Mouse (Mus musculus) heart, postnatal 14 days (tissue): ENCODE measurements around the gene Pagr1a. TPM values are rescaled to one million over a fixed set of nuclear protein-coding genes. Genes with fewer than 3 reads are reported as not detected.
A peak's percentile ranks its signal among the peaks of the same experiment; 100 is the strongest.

Experiments
- DNase-seq, 2 experiments: peaks; one replicate each; pipeline ENCODE4 v3.0.0; 2021 to 2022
- intact Hi-C: fragments of 180-260 bp; cut with DNase I; formaldehyde crosslinking; loops from one replicate; pipeline ENCODE4 v1.15.1; 2025
- total RNA-seq, 2 experiments: library from RNA; stranded (reverse); gene quantifications; 2 replicates each; pipeline ENCODE4 v1.2.3; 2021

Pagr1a gene
- total RNA-seq, 2 experiments from 2014 or later: 15.2 to 20.6 TPM

DNA sequence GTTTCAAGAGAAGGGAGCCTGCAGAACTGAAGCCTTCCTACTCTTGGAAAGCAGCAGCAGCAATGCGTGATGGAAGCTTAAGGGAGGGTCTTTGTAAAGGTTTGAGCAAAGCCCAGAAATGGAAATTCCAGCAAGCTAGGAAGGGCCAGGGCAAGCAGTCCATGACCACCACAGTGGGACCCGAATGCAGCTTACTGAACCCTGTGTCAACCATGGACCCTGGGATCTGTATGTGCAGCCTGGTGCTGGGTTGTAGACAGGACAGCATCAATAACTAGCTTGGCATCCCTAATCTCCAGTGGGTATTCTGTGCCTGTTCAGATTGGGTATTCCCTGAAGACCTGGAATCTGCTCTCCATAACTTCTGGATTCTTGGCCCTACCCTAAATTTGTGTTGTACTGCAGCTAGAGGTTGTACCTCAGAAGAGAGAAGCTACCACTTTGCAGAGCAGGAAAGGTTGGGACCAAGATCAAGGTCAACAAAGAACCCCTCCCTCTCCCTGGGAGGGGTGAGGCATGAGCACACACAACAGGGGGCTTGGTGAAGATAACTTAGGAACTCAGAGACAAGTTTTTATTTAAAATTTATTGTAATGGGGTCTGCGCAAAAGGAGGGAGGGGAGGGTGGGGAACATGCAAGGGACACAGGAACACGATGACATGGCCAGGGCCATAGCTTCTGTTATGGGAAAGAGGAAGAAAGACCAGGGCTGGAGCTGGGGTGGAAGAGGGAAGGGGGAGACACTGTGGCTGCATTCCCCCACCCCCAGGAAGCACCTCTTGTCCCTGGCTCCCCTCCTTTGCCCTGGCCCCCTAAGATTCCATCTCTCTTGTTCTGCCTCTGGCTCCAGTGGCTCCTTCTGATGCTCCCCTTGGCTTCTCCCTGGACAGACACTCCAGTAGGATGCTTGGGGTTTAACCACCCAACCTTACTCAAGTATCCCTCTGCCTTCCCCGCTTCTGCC lies 4.7 kb upstream of the Pagr1a start:
- intact Hi-C loops: no loop called here
- no peak for DNase-seq

DNA sequence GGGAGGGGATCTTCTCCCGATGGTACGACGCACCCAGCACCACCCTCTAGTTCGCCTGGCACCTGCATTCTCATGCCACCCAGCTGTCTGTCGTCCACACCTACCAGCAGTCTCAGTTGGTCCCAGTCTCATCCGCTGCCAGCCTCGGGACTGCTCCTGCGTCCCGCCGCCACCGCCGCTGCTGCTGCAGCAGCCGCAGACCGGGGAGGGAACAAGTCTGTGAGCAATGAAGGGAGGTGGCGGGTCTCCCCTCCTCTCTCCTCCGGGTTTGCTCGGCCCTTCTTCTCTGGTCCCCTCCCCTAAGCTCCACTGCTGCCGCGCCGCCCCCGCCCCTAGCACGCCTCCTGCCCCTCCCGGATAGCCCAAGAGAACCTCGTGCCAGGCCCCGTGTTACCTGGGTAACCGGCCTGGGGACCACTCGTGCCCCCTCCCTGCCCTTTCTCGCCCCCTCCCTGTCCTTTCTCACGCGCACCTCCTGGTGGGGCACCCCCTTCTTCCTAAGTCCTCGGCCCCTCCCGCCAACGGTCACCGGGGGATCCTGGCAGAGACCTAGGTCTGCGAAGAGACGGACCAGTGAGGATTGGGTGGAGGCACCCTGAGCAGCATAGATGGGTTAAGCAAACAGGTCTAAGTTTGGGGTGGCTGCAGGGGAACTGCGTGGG lies 3.9 kb upstream of the Pagr1a start, which contains the start of the genes Gm42742 and Prrt2:
Gene Gm42742, minus strand, starts transcription at position 197 of the 662 bp plus-strand sequence.
Gene Prrt2, minus strand, starts transcription at position 311 of the 662 bp plus-strand sequence.
- DNase-seq: peak; percentile 48 to 55
- intact Hi-C loops: no loop called here

DNA sequence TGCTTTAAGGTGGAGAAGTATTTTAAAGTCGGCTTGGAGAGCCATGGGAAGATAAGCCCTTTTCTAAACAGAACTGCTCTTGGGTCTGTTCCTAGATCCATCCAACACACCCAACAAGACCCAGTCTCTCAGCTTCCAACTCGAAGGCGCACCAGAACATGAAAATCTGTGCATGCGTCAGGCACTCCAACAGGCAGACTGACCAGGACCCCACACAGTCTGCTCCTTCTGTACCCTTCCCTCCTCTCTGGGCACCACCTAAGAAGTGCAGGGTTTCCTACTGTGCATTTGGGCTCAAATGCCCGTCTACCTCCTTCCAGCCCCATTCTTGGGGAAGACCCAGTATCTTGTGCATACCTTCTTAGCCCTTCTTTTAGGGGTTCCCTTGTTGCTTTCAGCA lies 3.3 kb upstream of the Pagr1a start:
- intact Hi-C loops: no loop called here
- no peak for DNase-seq

DNA sequence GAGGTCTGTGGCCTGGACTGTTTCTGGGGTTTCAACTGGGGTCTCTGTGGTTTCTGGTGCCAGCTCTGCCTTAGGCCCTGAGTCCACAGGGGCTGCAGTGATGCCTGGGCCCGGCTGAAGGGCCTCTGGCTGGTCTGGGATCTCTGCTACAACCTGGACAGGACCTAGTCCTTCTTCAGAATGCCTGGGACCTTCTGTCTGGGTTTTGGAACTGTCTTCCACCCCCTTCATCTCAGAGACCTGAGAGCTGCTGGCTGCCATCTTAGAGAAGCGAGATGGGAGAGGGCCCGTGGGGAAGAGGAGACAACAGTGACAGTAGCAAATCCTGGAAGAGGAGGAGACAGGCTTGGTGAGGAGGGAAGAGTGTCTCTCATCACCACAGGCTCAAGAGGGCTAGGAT lies 2.9 kb upstream of the Pagr1a start:
- DNase-seq: no peak

DNA sequence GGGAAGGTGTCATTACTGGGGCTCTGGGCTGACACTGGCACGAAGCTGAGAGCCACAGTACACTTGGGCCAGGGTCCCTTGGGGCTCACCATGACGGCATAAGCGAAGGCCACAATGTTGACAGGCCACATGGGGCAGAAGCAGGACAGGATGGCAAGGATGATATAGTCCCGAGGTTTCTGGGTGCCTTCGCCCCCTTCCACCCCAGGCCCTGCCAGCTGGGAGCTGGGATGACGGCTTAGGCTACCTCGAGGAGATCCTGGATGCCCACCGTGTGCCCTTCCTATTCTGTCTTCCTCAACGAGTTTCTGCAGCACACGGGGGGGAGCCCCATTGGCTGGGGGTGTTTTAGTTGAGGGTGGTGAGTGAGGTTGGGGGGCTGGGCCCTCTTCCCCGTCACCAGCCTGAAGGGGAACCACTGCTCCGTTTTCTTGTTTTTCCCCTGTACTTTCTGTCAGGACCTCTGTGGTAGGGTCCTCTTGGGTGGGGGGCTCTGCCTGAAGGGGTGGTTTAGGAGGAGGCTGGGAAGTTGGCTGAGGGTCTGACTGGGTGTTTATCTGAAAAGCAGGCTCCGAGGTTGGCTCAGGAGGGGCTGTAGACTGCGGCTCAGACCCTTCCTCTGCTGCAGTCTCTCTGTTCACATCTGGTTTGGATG lies 2.3 kb upstream of the Pagr1a start:
- no peak for DNase-seq
- intact Hi-C loops: loop anchor here (10.0 kb wide), 1 partner anchor 85 kb away; no protein-coding TSS in a partner anchor

More for the DNA sequence above, 2.9 kb upstream of the Pagr1a start:
- intact Hi-C loops: no loop called here

DNA sequence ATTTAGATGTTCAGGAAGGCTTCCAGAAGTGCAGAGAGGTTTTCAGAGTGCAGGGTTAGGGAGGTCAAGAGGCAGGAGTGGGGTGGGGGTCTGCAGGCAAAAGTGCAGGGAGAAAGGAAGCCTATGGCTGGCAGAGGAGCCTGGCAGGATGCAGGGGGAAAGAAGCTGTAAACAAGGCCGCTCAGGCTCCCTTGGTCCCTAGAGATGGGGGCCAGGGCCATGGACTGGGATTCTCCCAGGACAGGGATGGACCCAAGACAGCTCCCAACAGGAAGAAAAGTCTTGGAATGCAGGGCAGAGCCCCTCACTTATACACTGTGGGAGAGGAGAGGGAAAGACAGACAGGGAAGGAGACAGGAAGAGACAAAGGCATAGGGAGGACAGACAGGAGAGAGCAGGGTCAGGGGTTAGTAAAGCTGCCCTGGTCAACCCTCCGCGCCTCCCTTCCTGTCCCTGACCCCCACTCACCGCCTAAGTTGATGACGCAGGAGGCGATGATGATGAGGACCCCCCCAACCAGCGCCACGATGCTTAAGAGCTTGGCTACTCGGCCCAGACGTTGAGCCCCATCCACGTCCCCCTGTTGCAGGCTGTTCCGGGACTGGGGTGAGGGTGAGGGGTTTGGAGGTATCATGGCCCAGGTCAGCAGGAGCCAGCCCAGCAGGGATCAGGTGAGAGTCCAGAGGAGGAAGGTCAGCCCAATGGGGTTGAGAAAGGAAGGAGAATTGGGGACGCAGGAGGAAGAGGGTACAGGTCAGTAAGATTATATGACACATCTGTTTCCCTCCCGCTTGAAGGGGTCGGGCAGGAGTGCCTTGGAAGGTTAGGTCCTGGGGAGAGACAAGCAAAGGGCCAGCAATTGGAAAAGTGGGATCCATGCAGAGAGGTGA lies 1.5 kb upstream of the Pagr1a start:
- intact Hi-C loops: loop anchor here (10.0 kb wide), 1 partner anchor 86 kb away; no protein-coding TSS in a partner anchor
- no peak for DNase-seq

DNA sequence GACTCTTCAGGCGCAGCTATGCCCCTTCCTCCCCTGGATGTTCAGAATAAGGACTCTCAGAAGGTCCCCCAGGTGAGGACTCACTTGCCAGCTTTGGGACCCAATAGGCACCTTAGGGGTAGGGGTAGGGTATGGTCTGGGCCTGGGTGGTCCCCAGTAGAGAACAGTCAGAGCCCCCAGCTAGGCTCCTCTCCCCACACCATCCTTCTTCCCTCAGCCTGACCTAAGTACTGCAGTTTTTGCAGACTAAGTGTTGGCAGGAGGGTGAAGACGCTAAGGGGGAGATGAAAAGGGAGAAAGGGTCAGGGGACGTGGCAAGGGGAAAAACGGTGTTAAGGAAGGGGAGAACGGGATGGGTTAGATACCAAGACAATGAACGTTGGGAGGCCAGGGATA lies 796 bp upstream of the Pagr1a start:
- intact Hi-C loops: loop anchor here (10.0 kb wide), 1 partner anchor 87 kb away; no protein-coding TSS in a partner anchor
- no peak for DNase-seq

DNA sequence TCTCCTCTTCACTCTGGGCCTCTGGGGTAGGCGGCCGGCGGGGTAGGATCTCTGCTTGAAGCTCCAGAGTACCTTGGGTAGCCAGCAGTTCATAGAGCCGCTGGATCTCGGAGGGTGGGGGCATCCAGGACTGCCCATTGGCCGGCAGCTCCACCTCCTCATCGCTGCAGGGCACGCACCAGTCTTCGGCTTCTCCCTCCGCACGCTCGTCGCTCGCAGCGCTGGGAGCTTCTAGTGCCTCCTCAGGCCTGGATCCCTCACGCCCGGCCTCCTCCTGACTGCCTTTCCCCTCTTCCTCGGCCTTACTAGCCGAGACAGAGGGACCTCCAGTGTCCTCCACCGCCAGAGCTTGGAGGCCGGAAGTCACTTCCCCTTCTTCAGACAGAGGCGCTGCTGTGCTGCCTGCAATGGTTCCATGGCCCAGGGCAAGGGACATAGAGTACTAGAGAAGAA lies 640 bp downstream of the Pagr1a start:
- no peak for DNase-seq
- intact Hi-C loops: loop anchor here (10.0 kb wide), 1 partner anchor 88 kb away; no protein-coding TSS in a partner anchor

DNA sequence TGATC lies 869 bp downstream of the Pagr1a start, which contains the start of gene Pagr1b:
Gene Pagr1b, minus strand, starts transcription at position 4 of the 5 bp plus-strand sequence.
- intact Hi-C loops: loop anchor here (10.0 kb wide), 1 partner anchor 89 kb away; no protein-coding TSS in a partner anchor
- no peak for DNase-seq

DNA sequence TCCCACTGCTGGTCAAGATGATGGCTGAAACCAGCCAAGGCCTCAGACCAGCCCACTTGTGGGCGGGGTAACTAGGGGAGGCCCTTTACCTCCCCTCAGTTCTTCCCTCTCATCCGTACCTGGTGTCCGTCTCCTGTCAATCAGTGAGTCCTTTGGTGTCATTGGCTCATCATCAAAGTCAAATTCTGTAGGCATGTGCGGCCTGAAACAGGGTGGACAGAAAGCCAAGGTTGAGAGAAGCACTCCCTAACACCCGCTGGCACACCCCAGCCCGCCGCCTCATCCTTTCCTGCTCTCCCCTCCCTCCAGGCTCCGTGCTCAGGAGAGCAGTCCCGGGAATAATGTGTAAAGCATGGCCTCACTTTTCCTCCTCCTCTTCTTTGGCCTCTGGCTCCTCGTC lies 1.1 kb downstream of the Pagr1a start:
- no peak for DNase-seq
- intact Hi-C loops: loop anchor here (10.0 kb wide), 1 partner anchor 89 kb away; no protein-coding TSS in a partner anchor

DNA sequence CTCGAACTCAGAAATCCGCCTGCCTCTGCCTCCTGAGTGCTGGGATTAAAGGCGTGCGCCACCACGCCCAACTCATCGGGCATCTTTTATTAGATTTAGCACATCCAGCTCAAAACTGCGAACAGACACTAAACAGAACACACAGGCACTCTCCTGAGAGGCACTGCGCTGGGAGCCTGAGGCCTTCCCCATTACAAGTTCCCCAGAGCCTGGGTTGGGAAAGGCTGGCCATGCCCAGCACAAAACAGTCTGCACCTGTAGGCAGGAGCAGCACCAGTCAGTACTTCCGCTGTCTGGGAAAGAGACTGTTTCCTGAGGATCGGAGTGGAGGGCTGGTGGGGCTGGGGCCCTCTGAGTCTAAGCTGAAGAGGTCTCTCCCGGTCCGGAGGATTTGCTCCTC lies 2.2 kb downstream of the Pagr1a start:
- intact Hi-C loops: loop anchor here (2.0 to 10.0 kb wide), 2 partner anchors 38 to 90 kb away; partner anchors contain the start of gene Cdiptos
- no peak for DNase-seq

DNA sequence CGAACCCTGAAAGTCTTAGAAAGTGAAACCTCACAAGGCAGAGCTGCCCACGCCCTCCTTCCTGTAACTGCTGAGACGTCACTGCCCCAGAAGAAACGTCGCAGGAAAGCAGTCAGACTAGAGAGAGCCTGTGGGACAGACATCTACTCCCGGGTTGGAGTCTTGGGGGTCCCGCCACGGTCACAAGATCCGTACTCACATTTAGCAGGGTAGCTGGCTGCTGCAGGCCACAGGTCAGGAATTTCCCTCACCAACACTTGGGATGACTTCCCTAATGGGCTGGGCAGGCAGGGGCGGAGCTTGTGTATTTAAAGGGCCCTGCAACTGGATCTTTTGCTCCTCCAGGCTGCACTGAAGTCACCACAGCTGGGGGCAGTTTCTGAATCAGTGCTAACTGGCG lies 2.8 kb downstream of the Pagr1a start, which contains the start of gene Mvp:
Gene Mvp, minus strand, starts transcription at position 302 of the 400 bp plus-strand sequence.
- DNase-seq: peak; percentile 68 to 74
- intact Hi-C loops: loop anchor here (2.0 to 10.0 kb wide), 2 partner anchors 38 to 90 kb away; partner anchors contain the start of gene Cdiptos

DNA sequence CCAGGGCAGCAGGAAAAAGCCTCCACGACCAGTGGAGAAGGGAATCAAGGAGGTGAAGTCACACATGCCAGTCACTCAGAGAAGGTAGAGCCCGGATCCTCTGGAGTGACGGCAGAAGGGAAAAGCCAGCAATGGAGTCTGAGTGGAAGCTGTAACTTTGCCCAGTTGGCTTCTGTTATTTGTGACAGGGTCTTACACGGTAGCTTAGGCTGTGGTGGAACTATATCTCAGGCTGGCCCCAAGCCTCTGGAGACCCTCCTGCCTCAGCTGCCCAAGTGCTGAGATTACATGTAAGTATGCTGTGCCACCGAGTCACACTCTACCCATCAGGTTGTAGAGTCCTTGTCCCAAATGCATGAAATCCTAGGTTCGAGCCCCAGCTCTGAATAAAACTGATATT lies 3.8 kb downstream of the Pagr1a start:
- DNase-seq: no peak

DNA sequence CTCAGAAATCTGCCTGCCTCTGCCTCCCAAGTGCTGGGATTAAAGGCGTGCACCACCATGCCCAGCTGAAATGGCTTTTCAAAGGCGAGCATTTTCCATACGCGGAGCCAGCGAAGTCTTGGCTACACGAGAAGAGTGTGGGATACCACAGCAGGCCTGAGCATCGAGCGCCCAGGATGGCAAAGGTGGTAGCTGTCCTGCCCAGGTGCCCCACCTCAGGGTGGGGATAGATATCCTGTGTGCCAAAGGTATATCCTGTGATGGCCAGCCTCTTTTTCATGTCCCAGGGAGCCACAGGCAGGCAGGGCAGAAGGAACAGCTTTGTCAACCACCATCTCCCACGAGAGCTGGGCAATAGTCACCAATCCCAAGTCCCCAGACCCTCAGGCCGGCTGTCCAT lies 4.3 kb downstream of the Pagr1a start:
- intact Hi-C loops: loop anchor here (10.0 kb wide), 1 partner anchor 92 kb away; no protein-coding TSS in a partner anchor
- no peak for DNase-seq

More for the DNA sequence above, 3.8 kb downstream of the Pagr1a start:
- intact Hi-C loops: loop anchor here (10.0 kb wide), 1 partner anchor 91 kb away; no protein-coding TSS in a partner anchor

DNA sequence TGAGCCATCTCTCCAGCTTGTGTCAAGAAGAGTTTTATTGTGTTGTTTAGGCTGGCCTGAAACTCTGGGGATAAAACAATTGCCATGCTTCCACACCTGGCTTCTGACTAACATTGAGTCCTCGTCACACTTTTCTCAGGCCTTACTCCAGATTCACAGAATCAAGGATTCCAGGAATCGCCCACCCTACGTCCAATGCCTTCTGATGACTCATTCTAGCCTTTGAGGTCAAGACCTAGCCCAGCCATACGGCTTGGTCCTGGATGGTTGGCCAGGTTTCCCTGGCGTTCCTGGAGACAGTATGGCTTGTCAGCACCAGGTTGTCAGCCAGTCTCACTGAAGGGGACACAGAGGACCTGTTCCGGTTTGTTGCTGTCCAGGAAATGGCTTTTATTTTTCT lies 4.8 kb downstream of the Pagr1a start:
- intact Hi-C loops: loop anchor here (10.0 kb wide), 1 partner anchor 92 kb away; no protein-coding TSS in a partner anchor
- DNase-seq: no peak

DNA sequence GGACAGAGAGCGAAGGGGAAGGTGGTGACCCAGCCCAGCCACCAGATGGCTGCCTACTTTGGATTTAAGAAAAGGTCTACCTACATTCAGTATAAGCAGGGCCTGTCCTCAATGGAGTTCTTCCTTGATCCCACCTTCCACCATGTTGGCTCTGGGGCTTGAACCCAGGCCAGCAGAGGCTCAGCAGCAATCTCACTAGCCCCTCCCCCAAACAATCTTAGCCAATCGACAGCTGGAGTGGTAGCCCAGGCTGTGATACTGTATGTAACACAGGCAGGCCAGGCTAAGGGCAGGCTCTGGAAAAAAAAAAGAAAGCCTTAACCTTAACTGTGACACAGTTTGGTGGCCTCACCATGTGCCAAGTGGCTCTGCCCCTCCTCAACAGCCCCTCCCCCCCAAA lies 5.4 kb downstream of the Pagr1a start:
- intact Hi-C loops: loop anchor here (10.0 kb wide), 1 partner anchor 93 kb away; no protein-coding TSS in a partner anchor
- no peak for DNase-seq

DNA sequence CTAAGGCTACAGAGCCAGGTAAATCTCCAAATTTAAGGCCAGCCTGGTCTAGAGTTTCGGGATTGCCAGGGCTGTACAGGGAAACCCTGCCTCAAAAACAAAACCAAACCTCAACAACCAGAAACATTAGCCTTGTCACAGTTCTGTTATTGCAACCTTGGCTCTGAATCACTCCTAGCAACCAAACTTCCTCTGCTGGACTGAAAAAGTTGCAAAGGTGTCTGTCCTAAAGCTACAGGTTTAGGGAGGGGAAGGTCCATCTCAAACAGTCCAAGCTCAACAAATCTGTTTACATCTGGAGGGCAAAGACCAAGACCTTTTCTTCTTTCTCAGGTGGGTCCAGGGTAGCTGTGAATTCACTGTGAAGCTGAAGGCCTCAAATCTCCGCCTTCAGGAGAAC lies 6.1 kb downstream of the Pagr1a start:
- intact Hi-C loops: loop anchor here (10.0 kb wide), 1 partner anchor 94 kb away; no protein-coding TSS in a partner anchor

DNA sequence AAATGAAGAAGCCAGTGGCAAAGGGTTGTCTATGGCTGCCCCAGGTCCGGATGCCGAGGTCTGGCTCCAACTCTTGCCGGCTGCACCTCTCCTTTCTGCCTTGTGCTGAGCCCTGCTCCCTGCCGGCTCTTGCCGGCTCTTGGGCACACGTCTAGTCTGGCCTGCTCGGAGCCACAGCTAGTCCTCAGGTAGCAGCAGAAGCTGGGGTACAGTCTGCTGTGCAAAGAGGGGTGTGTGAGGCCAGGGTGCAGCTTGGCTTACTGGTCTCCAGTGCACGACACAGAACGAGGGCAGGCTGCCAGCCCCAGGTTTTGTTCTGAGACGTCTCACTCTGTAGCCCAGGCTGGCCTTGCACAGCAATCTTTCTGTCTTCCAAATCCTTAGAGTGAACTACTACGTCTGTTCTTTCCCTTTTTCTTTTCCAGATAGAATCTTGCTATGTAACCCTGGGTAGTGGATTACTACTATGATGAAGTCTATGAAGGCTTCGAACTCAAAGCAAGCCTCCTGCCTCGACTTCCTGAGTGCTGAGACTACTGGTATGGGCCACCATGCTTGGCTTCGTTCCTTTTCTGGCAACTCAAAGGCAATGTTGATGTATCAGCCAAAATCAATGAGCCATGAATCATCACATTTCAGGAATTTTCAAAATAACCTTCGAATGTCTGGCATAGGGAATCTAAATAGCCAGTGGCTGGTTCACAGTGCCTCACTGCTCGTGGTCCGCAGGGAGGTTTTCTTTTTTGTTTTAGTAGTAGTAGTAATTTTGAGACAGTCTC lies 7.7 kb downstream of the Pagr1a start:
- intact Hi-C loops: loop anchor here (10.0 kb wide), 1 partner anchor 95 kb away; no protein-coding TSS in a partner anchor
- no peak for DNase-seq

More for the DNA sequence above, 6.1 kb downstream of the Pagr1a start:
- DNase-seq: no peak
